Mouse (Mus musculus): ENCODE measurements around the gene Appl1.

GRCm38 (mm10) chr14:26923702-26924421, 47.2 kb downstream of the Appl1 start:
- TF ChIP-seq CTCF (IDR thresholded peaks at IDR 0.05; ENCODE audit: control insufficient read depth, insufficient read depth, insufficient read length) (no peak), MYOD1 (IDR thresholded peaks at IDR 0.05; ENCODE audit: control insufficient read depth, insufficient read length, low read depth) (no peak), MYOG (IDR thresholded peaks at IDR 0.05; ENCODE audit: control insufficient read depth, extremely low read depth, insufficient read length) (no peak), USF1 (IDR thresholded peaks at IDR 0.05; ENCODE audit: low read depth) (no peak)

Measured in C2C12 (cell line).